Mouse (Mus musculus): Measurements from ENCODE around the gene Cers1.

The Cers1 gene

DNA sequence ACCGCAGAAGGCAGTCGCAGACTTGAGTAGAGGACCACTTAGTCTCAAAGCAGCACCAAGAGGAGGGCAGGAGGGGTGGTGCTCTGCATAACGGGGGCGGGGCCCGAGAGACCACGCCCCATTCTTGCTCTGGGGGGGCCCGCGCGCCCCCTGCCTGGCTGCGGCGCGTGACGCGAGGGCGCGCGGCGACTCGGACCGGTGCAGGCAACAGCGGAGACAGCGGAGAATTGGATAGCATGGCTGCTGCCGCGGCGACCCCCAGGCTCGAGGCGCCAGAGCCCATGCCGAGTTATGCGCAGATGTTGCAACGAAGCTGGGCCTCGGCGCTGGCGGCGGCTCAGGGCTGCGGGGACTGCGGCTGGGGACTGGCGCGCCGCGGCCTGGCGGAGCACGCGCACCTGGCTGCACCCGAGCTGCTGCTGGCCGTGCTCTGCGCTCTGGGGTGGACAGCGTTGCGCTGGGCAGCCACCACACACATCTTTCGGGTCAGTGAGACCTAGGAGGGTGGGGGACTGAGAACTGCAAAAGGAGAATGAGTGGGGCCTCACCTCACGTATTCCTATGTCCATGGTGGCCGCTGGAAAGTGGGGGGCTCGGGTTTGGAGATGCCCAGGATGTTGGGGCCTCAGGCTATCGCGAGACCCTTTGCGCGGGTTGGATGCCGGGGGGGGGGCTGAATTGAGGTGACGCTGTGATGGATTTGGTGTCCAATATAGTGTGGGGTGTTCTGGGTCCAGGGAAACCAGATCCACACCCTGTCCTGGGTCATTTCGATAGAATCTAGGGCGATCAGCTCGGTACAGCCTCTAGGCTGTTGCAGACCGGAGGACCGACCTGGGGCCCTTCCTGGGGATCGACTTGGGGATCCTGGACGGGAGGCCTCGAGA is at the start of gene Cers1:
Gene Cers1 (plus strand): TSS at position 152 of the 887 bp plus-strand sequence.
- peak; percentile 50 for DNase-seq (ENCODE audit: low spot score)

DNA sequence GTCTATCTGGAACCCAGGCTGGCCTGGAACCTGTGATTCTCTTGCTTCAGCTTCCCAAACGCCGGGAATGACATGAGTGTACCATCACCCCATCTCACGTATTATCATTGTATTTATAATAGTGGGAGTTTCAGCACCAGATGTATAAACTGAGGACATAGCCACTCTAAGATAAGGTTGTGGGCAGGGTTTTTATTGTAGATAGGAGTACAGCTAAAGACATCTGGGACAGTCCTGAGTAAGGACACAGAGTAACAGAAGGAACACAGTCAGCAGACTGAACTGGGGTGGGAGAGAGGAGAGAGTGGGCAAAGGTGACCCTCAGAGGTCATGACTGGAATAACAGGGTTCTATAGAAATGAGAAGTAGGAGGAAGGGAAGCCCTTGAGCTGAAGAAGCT is 47.9 kb upstream of the Cers1 start:
- DNase-seq (ENCODE audit: low spot score) = no peak

DNA sequence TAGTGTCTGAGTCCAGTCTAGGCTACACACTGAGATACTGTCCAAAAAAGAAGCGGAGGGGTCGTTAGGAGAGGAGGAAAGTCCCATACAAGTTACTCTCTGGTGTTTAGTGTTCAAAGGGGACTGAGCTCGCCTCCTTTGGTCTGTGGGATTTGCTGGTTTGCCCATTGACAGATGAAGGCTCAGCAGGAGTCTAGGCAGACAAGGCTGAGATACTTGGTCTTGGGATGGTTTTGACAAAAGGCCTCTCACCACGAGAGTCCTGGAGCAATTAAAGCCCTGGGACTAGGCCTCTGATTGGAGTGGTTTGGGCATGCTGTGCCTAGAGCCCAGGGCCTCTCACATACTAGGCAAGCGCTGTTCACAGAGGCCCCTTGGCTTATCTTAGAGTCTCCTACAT is 47.3 kb upstream of the Cers1 start:
- DNase-seq (ENCODE audit: low spot score) = no peak

DNA sequence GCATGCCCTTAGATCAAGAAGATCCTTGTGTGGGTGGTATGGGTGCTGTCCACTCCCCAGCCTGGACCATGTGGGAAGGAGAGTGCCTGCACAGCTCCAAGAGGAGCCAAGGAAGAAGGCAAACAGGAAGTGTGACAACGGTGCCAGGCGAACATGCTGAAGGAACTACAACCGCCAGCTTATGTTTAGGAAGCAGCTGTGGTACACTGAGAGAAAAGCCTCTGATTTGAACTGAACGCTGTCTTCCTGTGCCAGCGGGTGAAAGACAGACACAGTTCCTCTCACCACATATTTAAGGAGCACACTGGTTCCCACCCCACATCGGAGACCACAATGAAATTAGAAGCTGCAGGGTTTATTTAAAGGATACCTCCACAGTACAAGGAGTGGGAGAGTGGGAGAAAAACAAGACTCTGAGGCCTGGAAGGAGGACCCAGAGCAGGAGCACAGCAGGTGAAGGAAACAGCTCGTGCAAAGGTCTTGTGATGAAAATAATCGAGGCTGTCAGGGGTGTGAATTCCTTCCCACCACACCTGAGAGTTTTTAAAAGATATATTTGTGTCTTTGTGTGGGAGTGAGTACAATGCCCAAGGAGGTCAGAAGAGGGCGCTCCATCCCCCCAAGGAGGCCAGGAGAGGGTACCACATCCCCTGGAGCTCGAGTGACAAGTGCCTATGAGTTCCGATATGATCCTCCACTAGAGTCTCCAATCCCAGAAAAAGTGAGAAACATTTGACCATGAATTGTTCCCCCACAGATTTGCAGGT is 46.6 kb upstream of the Cers1 start:
- no peak for DNase-seq (ENCODE audit: low spot score)

DNA sequence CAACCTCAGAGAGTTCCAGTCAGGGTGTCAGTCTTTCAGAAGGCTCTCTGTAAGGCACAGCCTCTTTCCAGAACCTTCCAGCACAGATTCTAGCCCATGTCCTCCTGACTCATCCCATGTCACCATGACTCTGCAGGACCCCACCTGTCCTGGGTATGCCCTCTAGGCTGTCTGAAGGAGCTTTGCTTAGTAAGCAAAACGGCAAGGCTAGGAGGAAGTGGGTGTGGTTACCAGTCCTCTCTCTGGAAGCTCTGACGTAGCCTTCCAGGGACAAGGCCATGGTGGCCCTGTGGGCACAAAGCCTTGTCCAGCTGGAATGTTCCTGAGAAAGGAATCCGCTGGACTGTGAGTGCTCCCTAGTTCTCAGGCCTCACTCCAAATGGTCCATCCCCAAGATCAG is 42.6 kb upstream of the Cers1 start:
- DNase-seq (ENCODE audit: low spot score) = peak; percentile 41

DNA sequence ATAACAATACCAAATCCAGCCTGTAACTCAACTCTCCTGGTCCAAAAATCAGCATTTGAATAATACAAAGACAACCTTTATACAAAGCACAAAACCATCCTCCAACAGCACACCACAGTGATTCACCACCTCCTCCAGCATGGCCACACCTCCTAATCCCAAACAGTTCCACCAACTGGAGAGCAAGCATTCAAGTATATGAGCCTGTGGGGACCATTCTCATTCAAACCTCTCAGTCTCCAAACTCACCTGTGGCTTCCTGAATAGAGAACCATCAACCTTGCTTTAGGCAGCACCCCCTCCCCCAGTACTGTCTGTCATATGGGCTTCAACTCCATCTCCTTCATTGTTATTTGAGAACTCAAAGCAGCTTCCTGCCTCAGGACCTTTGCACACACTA is 41.2 kb upstream of the Cers1 start:
- no peak for DNase-seq (ENCODE audit: low spot score)

DNA sequence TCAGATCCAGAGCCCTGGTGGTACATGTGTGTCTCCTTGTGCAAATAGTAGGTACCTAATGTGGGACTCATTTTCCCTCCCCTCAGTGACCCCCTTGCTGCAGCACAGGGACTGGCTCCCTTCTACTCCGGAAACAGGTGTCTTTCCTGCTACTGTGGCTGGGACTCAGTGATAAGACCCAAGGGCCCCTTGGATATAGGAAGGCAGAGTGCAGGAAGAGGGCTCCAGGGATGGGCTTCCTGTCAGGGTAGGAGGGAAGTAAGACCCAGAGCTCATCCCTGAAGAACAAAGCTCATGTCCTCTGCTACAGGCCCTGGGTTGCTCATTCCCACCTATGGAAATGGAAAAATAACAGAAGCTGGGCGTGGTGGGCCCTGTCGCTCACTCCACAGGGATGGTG is 39.1 kb upstream of the Cers1 start:
- DNase-seq (ENCODE audit: low spot score) = no peak

DNA sequence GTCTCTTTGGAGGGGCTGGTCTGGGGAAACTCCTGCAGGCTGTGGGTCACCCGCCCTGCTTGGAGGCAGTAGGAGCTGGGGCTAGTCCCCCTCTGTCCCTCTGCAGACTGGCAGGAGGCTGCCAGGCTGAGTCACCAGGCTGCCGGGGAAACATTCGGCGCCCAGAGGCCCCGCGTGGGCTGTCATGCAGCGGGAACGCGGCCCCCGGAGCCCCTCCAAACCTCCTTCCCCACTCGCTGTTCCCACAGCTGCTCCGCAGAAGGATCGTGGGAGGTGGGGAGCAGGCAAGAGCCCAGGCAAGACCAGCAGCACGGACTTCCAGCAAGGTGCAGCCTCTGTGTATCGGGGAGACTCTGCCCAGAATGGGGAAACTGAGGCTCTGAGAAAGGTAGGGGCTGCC is 37.4 kb upstream of the Cers1 start:
- no peak for DNase-seq (ENCODE audit: low spot score)

DNA sequence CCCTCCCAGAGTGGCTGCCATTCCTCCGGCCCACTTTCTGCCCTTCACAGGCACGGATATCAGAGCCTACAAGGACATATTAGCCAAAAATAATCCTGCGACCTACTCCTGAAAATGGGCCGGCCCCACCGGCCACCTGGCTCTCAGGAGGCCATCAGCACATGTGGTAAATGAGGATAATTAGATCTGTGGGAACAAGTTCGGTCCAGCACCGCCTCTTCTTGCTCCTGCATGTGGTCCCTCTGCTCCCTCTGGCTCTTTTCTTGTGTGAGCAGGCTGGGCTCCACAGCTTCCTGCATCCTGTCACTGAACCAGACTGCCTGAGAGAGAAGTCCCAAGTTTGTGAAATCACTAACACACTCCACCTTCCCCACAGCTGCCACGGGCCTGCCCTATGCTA is 36.3 kb upstream of the Cers1 start:
- no peak for DNase-seq (ENCODE audit: low spot score)

DNA sequence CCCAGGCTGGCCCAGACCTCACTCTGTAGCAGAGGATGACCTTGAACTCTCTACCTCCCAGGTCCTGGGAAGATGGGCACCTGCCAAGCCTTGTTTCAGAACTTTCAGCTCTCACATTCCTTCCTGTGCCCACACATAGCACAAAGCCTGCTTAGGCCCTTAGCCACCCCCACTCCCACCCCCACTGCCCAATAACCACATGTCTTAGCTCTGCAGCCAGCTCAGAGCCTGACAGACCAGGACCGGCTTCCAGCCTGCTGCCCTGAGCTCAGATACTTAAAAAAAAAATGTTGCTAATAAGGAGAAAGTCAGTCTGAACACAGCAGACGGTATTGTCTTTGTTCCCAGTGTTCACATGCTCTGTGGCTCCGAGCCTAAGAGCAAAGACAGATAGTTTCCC is 34.6 kb upstream of the Cers1 start:
- no peak for DNase-seq (ENCODE audit: low spot score)

DNA sequence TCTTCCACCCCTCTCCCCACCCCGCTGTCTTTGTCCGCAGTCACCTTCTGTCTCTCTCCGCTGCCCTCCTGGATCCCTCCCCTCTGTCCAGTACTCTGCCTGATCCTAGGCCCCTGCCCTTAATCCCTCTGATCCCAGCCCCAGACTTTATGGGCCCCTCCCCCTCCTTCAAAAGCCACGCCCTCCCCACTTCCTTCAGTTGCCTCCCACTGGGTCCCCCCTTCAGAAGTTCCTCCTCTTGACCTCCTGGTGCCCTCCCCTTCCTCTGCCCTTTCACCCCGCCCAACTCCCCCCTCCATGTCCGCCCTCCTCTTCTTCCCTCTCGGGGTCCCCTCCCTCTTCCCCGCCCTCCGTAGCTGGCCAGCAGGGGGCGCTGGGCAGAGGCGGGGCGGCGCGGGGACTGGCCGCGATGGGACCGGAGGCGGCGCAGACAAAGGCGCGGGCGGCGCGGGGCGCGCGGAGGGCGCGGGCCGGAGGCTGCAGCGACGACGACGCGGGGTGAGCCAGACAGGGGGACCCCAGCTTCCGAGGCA is 32.9 kb upstream of the Cers1 start, which contains the start of gene Homer3:
Gene Homer3 (plus strand): TSS at position 225 of the 533 bp plus-strand sequence.
- DNase-seq (ENCODE audit: low spot score) = peak; percentile 89

DNA sequence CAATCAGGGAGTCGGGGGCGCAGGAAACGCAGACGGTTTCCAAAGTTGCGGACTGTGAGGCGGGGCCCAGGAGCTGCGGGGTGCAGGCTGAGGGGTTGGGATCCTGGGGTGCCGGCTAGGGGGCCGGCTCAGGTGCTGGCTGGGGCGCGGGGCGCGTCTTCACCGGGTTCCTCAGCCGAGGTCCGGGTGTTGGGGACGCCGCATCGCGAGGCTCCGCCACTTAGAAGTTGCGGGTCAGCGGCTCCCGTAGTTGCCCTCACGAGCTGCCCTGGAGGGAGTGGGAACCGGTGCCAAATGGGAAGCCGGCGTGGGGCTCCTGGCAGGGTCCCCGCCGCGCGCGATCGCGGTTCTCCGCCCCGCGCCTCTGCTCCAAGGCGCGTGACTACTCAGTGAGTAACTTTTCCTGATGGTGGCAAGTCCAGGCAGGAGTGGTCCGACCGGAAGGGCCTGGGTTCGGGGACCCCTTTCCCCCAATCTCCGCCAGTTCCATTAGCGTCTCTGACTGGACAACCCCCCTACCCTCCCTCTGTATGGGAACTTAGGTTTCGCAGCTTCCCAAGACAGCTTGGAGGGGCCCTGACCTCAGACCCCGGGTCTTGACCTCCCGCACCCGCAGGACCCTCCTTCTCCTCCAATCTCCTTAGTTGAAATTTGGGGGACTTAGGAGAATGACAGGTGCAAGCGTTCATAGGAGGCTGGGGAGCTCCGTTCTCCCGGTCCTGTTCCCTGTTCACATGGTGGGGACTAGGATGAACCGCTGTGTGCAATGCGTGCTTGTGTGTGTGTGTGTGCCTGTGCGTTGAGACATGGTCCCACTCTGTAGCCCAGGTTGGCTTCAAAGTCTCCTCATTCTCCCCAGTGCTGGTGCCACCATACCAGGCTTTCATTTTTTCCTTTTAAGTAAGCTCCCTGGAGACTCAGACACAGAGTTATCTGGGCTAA is 32.2 kb upstream of the Cers1 start:
- DNase-seq (ENCODE audit: low spot score) = no peak

DNA sequence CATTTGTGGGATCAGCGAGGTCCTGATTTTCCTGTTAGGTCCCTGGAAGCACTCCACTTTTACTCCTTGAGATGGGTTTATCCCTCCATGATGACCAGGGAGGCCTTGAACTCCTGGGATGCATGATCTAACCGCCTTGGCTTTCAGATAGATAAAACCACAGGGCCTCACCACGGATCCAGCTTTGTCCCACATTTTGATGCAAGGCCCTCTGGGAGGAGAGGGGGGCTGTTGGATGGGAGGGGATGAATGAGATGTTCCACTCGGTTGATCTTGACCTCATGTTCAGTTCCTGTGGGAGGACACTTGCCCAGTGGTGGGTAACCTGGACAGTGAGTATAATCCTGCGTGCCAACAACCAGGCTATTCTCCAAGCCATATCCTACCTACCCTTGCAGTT is 31.2 kb upstream of the Cers1 start:
- DNase-seq (ENCODE audit: low spot score) = no peak

DNA sequence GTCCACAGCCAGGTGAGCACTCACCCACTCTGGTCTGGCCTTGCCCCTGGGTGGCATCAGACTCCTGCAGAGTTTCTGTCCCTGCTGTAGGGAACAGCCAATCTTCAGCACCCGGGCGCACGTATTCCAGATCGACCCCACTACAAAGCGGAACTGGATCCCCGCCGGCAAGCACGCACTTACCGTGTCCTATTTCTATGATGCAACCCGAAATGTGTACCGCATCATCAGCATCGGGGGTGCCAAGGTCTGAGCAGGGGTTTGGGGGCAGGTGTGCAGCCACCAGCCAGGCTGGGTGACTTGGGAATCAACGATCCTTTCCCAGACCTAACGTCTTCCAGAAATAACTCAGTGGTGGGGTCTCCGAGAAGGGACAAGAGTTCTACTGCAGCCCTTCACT is 30.3 kb upstream of the Cers1 start:
- DNase-seq (ENCODE audit: low spot score) = no peak

DNA sequence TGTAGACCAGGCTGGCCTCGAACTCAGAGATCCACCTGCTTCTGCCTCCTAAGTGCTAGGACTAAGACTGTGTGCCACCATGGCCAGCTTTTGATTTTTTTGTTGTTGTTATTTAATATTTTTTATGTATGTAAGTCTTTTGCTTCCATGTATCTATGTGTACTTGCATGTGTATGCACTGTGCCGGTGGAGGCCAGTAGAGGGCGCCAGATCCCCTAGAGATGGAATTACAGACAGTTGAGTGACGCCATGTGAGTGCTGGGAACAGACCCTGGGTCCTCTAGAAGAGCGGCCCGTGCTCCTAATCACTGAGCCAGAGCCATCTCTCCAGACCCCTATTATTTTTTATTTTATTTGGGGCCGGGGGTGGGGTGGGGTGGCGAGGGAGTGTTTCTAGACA is 28.8 kb upstream of the Cers1 start:
- DNase-seq (ENCODE audit: low spot score) = no peak

DNA sequence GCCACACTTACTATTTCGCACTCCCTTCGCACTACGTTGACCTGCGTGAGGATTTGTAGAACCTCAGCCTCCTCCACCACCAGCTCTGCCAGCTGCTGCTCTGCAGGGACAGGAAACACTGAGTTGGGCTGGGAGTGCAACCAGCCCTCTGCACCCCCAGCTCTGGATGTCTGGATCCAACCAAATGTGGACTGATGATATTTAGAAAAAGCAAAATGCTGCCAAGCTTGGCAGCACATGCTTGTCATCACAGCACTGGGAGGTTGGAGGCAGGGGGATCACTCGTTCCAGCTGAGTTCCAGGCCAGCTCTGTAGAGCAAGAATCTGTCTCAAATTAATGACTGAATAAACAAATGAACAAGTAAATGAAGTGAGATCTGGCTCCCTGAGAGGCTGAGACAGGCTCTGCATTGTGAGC is 21.6 kb upstream of the Cers1 start:
- DNase-seq (ENCODE audit: low spot score) = no peak

DNA sequence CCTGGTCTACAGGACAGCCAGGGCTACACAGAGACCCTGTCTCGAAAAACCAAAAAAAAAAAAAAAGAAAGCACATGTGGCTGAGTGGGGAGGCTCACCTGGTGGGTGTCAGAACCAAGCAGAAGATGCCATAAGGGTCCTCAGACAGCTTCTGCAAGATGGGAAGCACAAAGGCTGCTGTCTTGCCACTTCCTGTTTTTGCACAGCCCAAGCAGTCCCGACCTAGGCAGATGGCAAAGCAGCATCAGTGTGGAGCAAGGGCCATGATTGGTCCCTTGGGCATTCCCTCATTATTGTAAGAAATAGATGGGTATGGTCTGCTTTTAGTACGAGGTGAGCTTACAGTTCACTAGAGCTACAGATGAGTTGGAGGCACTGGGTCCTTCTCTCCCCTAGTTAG is 14.7 kb upstream of the Cers1 start:
- DNase-seq (ENCODE audit: low spot score) = no peak

DNA sequence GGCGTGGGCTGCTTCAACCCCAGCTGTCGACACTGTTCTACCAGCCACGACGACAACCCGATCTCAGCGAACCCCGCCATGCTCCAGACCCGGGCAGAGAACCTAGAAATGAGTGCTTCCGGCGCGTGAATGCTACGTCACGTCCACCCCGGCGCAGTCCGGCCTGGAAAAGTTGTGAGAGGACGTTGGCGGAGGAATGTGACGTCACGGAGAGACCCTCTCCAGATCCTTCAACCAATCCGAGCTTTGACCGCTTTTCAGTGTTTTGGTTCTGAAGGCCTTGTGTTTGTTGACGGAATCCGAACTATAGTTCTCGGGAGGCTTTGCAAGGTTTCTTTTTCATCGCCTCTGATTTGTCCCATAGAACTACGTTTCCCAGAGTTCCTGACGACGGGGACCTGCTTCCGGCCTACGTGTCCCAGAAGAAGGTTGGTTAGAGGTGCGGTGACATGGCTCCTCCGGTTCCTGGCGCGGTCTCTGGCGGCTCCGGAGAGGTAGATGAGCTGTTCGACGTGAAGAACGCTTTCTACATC is 13.2 kb upstream of the Cers1 start, which contains the start of the genes Ddx49 and Cope:
Gene Ddx49 (minus strand): TSS at position 132 of the 533 bp plus-strand sequence.
Gene Cope (plus strand): TSS at position 161 of the 533 bp plus-strand sequence.
- DNase-seq (ENCODE audit: low spot score) = peak; percentile 83

DNA sequence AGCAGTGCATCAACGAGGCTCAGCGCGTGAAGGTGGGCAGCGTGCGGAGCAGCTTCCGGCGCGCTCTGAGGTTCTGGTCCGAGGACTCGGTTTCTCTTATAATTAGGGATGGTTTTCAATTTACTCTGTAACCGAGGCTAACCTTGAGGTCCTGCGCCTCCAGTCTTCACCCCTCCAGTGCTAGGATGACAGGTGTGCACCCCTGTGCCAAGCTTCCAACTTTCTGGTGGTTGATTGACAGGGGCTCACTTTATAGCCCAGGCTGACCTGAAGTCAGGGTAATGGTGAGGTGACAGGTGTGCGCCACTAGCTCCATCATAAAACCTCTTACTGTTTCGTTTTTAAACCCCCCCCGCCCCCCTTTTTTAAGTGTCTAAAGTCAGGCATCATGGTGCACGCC is 12.7 kb upstream of the Cers1 start:
- no peak for DNase-seq (ENCODE audit: low spot score)

DNA sequence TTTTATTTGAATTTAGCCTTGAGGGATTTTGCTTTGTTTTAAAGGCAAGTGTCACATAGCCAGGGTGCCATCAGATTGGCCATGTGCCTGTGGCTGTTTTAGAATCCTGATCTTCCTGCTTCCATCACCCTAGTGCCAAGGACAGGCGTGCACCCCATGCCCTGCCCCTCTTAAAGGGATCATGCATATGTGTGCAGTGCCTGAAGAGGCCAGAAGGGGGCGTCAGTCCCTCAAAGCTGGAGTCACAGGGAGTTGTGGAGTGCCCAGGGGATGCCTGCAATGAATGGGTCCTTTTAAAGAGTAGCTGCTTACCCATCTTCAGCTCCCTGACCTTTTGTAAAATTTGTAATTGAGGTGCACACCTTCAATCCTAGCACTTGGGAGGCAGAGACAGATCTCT is 6.3 kb upstream of the Cers1 start:
- no peak for DNase-seq (ENCODE audit: low spot score)

DNA sequence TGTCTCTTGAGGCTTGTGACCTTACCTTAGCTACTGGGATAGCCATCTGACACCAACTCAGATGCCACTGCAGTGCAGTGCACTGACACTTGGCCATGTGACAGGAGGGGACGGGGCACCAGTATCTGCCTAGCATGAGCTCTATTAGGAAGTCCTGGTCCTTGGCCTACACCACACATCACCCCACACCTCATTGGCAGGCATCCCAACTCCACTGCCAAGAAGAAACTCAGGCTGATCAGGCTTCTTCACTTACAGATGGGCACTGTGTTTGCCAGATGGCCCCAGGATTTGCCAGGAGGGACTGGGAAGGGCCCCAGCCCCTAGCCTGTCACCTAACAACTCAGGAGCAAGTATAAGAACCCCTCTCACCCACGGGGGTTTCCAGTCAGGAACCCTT is 2.2 kb upstream of the Cers1 start:
- DNase-seq (ENCODE audit: low spot score) = no peak
